Mouse (Mus musculus) forebrain, embryonic 11.5 days (tissue): Measurements from ENCODE around the gene Polm. TPM values are rescaled to one million over a fixed set of nuclear protein-coding genes. Genes with fewer than 3 reads are reported as not detected.

Source experiments
- ATAC-seq: fragments of 200-750 bp; cut with Nextera tagmentation; replicated peaks from 2 replicates; pipeline ENCODE4 v1.8.0; 2017; ENCODE audit warnings: moderate TSS enrichment; ENCODE audit not compliant: low FRiP score
- DNase-seq: peaks from one replicate; pipeline ENCODE4 v3.0.0-alpha.2; 2017; ENCODE audit warnings: low spot score
- H3K27ac ChIP-seq: fragments of 300-500 bp; sonication (generic); 2 replicates; pipeline ENCODE4 v1.5.1; 2014; ENCODE audit warnings: low read depth, low read length
- H3K27me3 ChIP-seq: fragments of 300-500 bp; sonication (generic); 2 replicates; pipeline ENCODE4 v1.6.1; 2014; ENCODE audit warnings: mild to moderate bottlenecking, low read length, mixed read lengths; ENCODE audit not compliant: control insufficient read depth, insufficient read depth
- H3K36me3 ChIP-seq: fragments of 300-500 bp; sonication (generic); 2 replicates; pipeline ENCODE4 v1.6.1; 2014; ENCODE audit warnings: mild to moderate bottlenecking, low read length, moderate library complexity, mixed read lengths; ENCODE audit not compliant: control insufficient read depth, insufficient read depth
- H3K4me1 ChIP-seq: fragments of 300-500 bp; sonication (generic); replicated peaks from 2 replicates; pipeline ENCODE4 v1.6.1; 2014; ENCODE audit warnings: low read length, mixed read lengths; ENCODE audit not compliant: control insufficient read depth, insufficient read depth
- H3K4me2 ChIP-seq: fragments of 300-500 bp; sonication (generic); 2 replicates; pipeline ENCODE4 v1.6.1; 2014; ENCODE audit warnings: low read depth, mild to moderate bottlenecking, low read length, moderate library complexity, mixed read lengths; ENCODE audit not compliant: severe bottlenecking
- H3K4me3 ChIP-seq: fragments of 300-500 bp; sonication (generic); 2 replicates; pipeline ENCODE4 v1.5.1; 2014; ENCODE audit warnings: low read depth, low read length
- H3K9ac ChIP-seq: fragments of 300-500 bp; sonication (generic); 2 replicates; pipeline ENCODE4 v1.6.1; 2014; ENCODE audit warnings: low read length
- H3K9me3 ChIP-seq: fragments of 300-500 bp; sonication (generic); 2 replicates; pipeline ENCODE4 v1.6.1; 2016; ENCODE audit warnings: low read length, mixed read lengths; ENCODE audit not compliant: control insufficient read depth
- WGBS: fragments of 180-500 bp; shearing (Covaris S2); extraction: QIAGEN DNeasy Blood & Tissue Kit; methylation state at CpG from one replicate; pipeline ENCODE4 v1.1.7; 2014; 5-methylcytosine and 5-hydroxymethylcytosine counted together
- polyA plus RNA-seq: library from polyadenylated mRNA; unstranded; fragments of >200 nt; fragmentation: Nextera tagmentation; extraction: Ambion mirVana; gene quantifications from 2 replicates; pipeline ENCODE4 v1.2.1, GENCODE M21; 2014

The Polm gene
- polyA plus RNA-seq, 1 experiment from 2014 or later: 8.8 TPM

GRCm38 (mm10) chr11:5860639-5861038 is 22.8 kb upstream of the Polm start:
- DNase-seq (no peak), ATAC-seq (no peak)
- Histone ChIP-seq H3K36me3 (no peaks in the 10 kb centered on the region), H3K4me3 (no peak overlapping the region), H3K27me3 (peaks cover 28% of the 10 kb centered on the region), H3K4me1 (peaks cover 7% of the 10 kb centered on the region), H3K4me2 (no peak overlapping the region), H3K9me3 (no peaks in the 10 kb centered on the region), H3K27ac (no peak overlapping the region), H3K9ac (no peak overlapping the region)
- 58% methylated on average over 6 of the region's 6 CpGs for WGBS

GRCm38 (mm10) chr11:5859883-5860550 is 22.2 kb upstream of the Polm start:
- H3K4me2 ChIP-seq: no peak overlapping the region
- WGBS: 82% methylated on average over 13 of the region's 13 CpGs
- H3K36me3 ChIP-seq: no peaks in the 10 kb centered on the region
- DNase-seq: no peak
- no peak overlapping the region for H3K9ac ChIP-seq
- no peak overlapping the region for H3K27ac ChIP-seq
- no peaks in the 10 kb centered on the region for H3K9me3 ChIP-seq
- peaks cover 7% of the 10 kb centered on the region for H3K4me1 ChIP-seq
- H3K27me3 ChIP-seq: peaks cover 28% of the 10 kb centered on the region
- no peak for ATAC-seq
- no peak overlapping the region for H3K4me3 ChIP-seq

- DNase-seq: no peak
- ATAC-seq: no peak
- Histone ChIP-seq H3K27me3 (peaks cover 28% of the 10 kb centered on the region), H3K4me3 (no peak overlapping the region), H3K36me3 (no peaks in the 10 kb centered on the region), H3K27ac (no peak overlapping the region), H3K4me1 (peaks cover 7% of the 10 kb centered on the region), H3K9ac (no peak overlapping the region), H3K4me2 (no peak overlapping the region), H3K9me3 (no peaks in the 10 kb centered on the region)
- 81% methylated on average over 1 of the region's 1 CpGs for WGBS
These were observed 20.9 kb upstream of the Polm start for GRCm38 (mm10) chr11:5858723-5859122.

GRCm38 (mm10) chr11:5856479-5857130 is 18.8 kb upstream of the Polm start:
- no peak overlapping the region for H3K4me2 ChIP-seq
- no peaks in the 10 kb centered on the region for H3K4me1 ChIP-seq
- H3K9me3 ChIP-seq: no peaks in the 10 kb centered on the region
- H3K27me3 ChIP-seq: peaks cover 14% of the 10 kb centered on the region
- 0 out of 2 replicates have a peak overlapping the region, but pooled peaks have one; percentile 6 for H3K27ac ChIP-seq
- H3K9ac ChIP-seq: no peak overlapping the region
- DNase-seq (no peak), ATAC-seq (no peak)
- 79% methylated on average over 8 of the region's 8 CpGs for WGBS
- H3K4me3 ChIP-seq: no peak overlapping the region
- H3K36me3 ChIP-seq: no peaks in the 10 kb centered on the region

- ATAC-seq (no peak), DNase-seq (no peak)
- 44% methylated on average over 7 of the region's 7 CpGs for WGBS
- H3K9me3 ChIP-seq: no peaks in the 10 kb centered on the region
- no peaks in the 10 kb centered on the region for H3K36me3 ChIP-seq
- H3K27ac ChIP-seq: no peak overlapping the region
- peaks cover 7% of the 10 kb centered on the region for H3K27me3 ChIP-seq
- no peaks in the 10 kb centered on the region for H3K4me1 ChIP-seq
- H3K4me2 ChIP-seq: no peak overlapping the region
- H3K4me3 ChIP-seq: no peak overlapping the region
- H3K9ac ChIP-seq: no peak overlapping the region
These were observed 18.1 kb upstream of the Polm start for GRCm38 (mm10) chr11:5855902-5856301.

GRCm38 (mm10) chr11:5855481-5855880 is 17.7 kb upstream of the Polm start:
- Histone ChIP-seq H3K27me3 (peaks cover 3% of the 10 kb centered on the region; the same call in 1 of the 2 replicates), H3K4me1 (no peaks in the 10 kb centered on the region), H3K4me2 (no peak overlapping the region), H3K36me3 (no peaks in the 10 kb centered on the region), H3K9ac (no peak overlapping the region), H3K4me3 (no peak overlapping the region), H3K9me3 (no peaks in the 10 kb centered on the region), H3K27ac (no peak overlapping the region)
- ATAC-seq: no peak
- no peak for DNase-seq

GRCm38 (mm10) chr11:5852314-5852713 is 14.5 kb upstream of the Polm start:
- ATAC-seq (no peak), DNase-seq (no peak)
- Histone ChIP-seq H3K27me3 (no peaks in the 10 kb centered on the region), H3K4me1 (no peaks in the 10 kb centered on the region), H3K9ac (no peak overlapping the region), H3K27ac (no peak overlapping the region), H3K4me3 (no peak overlapping the region), H3K36me3 (no peaks in the 10 kb centered on the region), H3K9me3 (no peaks in the 10 kb centered on the region), H3K4me2 (no peak overlapping the region)
- 68% methylated on average over 1 of the region's 1 CpGs for WGBS

- no peak overlapping the region for H3K4me2 ChIP-seq
- DNase-seq: no peak
- WGBS: 60% methylated on average over 4 of the region's 4 CpGs
- H3K9me3 ChIP-seq: no peaks in the 10 kb centered on the region
- no peaks in the 10 kb centered on the region for H3K4me1 ChIP-seq
- ATAC-seq: no peak
- H3K27ac ChIP-seq: no peak overlapping the region
- no peaks in the 10 kb centered on the region for H3K36me3 ChIP-seq
- H3K4me3 ChIP-seq: no peak overlapping the region
- no peak overlapping the region for H3K9ac ChIP-seq
- H3K27me3 ChIP-seq: no peaks in the 10 kb centered on the region
These were observed 13.4 kb upstream of the Polm start for GRCm38 (mm10) chr11:5851021-5851736.
